Mouse (Mus musculus) hindbrain, embryonic 14.5 days (tissue): ENCODE measurements around the gene Cpeb1. TPM values are rescaled to one million over a fixed set of nuclear protein-coding genes. Genes with fewer than 3 reads are reported as not detected.
"Not testable (repeated sequence)": the region's sequence is repeated elsewhere in the genome, so short reads cannot be mapped to it uniquely, and the experiment has no call there.

Experiments
- ATAC-seq: fragments of 200-750 bp; cut with Nextera tagmentation; 2 replicates; pipeline ENCODE4 v1.8.0; 2017; ENCODE audit warnings: moderate number of reproducible peaks, mild to moderate bottlenecking, moderate TSS enrichment, moderate library complexity; ENCODE audit not compliant: low FRiP score
- DNase-seq: peaks from one replicate; pipeline ENCODE4 v3.0.0-alpha.2; 2015; ENCODE audit warnings: low spot score
- H3K27ac ChIP-seq: fragments of 300-500 bp; sonication (generic); 2 replicates; pipeline ENCODE4 v1.5.1; 2014; ENCODE audit warnings: mild to moderate bottlenecking, moderate library complexity
- H3K27me3 ChIP-seq: fragments of 300-500 bp; sonication (generic); 2 replicates; pipeline ENCODE4 v1.6.1; 2014; ENCODE audit warnings: mild to moderate bottlenecking, low read length, mixed read lengths; ENCODE audit not compliant: control insufficient read depth, insufficient read depth
- H3K36me3 ChIP-seq: fragments of 300-500 bp; sonication (generic); replicated peaks from 2 replicates; pipeline ENCODE4 v1.6.1; 2014; ENCODE audit not compliant: control insufficient read depth, insufficient read depth
- H3K4me1 ChIP-seq: fragments of 300-500 bp; sonication (generic); replicated peaks from 2 replicates; pipeline ENCODE4 v1.6.1; 2014; ENCODE audit warnings: antibody characterized with exemption, low read length, mixed read lengths; ENCODE audit not compliant: control insufficient read depth, insufficient read depth
- H3K4me2 ChIP-seq: fragments of 300-500 bp; sonication (generic); replicated peaks from 2 replicates; pipeline ENCODE4 v1.6.1; 2014; ENCODE audit warnings: mild to moderate bottlenecking, moderate library complexity
- H3K4me3 ChIP-seq: fragments of 300-500 bp; sonication (generic); replicated peaks from 2 replicates; pipeline ENCODE4 v1.5.1; 2014; ENCODE audit warnings: mild to moderate bottlenecking, low read length
- H3K9ac ChIP-seq: fragments of 300-500 bp; sonication (generic); 2 replicates; pipeline ENCODE4 v1.6.1; 2014
- H3K9me3 ChIP-seq: fragments of 300-500 bp; sonication (generic); 2 replicates; pipeline ENCODE4 v1.6.1; 2016; ENCODE audit warnings: low read length; ENCODE audit not compliant: control insufficient read depth
- WGBS: fragments of 180-500 bp; shearing (Covaris S2); extraction: QIAGEN DNeasy Blood & Tissue Kit; methylation state at CpG from one replicate; pipeline ENCODE4 v1.1.7; 2014; 5-methylcytosine and 5-hydroxymethylcytosine counted together
- polyA plus RNA-seq: library from polyadenylated mRNA; unstranded; fragments of >200 nt; fragmentation: Nextera tagmentation; extraction: Ambion mirVana; gene quantifications from 2 replicates; pipeline ENCODE4 v1.2.1, GENCODE M21; 2014

Cpeb1 gene
- polyA plus RNA-seq, 1 experiment from 2014 or later: 6.2 TPM

DNA sequence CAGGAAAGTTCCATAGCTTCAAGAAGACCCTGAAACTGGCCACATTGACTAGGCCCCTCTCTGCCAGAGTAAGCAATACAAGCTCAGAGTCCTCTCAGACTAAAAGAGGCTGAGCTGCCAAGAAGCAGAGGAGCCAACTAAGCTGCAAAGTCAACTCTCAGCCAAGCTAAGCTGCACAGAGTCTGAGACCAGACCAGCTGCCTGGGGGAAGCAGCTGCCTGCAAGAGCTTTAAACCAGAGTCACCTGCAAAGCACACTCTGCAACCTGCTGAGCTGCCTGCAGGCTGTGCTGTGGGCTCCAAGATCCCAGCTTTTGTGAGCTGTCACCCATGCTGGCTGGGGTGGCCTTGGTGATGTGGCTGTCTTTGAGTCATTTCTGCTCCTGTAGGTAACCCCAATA, 23.0 kb upstream of the Cpeb1 start:
- H3K9ac ChIP-seq, H3K27me3 ChIP-seq, DNase-seq, H3K4me2 ChIP-seq, ATAC-seq, H3K9me3 ChIP-seq, H3K27ac ChIP-seq, H3K4me1 ChIP-seq, H3K4me3 ChIP-seq: not testable (repeated sequence)
- peaks cover 46% of the 10 kb centered on the region for H3K36me3 ChIP-seq

DNA sequence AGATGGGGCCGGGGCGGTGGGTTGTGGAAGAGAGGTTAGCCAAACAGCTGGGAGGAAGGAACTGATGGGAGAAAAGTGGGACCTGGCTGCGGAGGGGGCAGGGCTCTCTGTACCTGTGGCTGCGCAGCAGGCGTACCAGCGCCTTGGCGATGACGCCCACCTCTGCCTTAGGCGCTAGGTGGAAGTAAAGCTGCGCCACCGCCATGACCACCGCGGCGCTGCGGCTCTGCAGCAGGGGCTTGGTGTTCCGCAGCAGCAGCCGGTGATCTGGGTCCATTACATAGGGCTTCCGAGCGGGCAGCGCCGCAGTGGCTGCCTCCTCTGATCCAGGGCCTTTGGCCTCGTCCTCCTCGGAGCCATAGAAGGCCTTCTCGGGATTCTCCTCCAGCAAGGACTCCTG, 21.6 kb upstream of the Cpeb1 start:
- Histone ChIP-seq H3K36me3 (peaks cover 48% of the 10 kb centered on the region), H3K27ac (no peak overlapping the region), H3K4me2 (peak overlapping the region; percentile 19; the same call in 1 of the 2 replicates), H3K9ac (no peak overlapping the region), H3K9me3 (no peaks in the 10 kb centered on the region), H3K27me3 (no peaks in the 10 kb centered on the region), H3K4me1 (no peaks in the 10 kb centered on the region), H3K4me3 (no peak overlapping the region)
- ATAC-seq (peak; percentile 64; the same call in 1 of the 2 replicates), DNase-seq (no peak)
- 9% methylated on average over 24 of the region's 24 CpGs for WGBS

DNA sequence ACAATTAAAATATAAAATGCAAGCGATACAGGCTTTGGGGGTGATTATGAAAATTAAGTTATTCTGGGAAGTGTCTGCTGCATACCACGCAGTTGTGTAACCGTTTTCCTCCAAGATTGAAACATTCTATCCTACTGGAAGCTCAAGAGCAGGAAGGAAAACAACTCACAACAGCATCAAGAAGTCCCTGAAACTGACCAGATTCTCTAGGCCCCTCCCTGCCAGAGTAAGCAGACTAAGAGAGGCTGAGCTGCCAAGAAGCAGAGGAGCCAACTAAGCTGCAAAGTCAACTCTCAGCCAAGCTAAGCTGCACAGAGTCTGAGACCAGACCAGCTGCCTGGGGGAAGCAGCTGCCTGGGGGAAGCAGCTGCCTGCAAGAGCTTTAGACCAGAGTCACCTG, 20.0 kb upstream of the Cpeb1 start:
- Histone ChIP-seq H3K27ac (no peak overlapping the region), H3K4me1 (no peaks in the 10 kb centered on the region), H3K9ac (no peak overlapping the region), H3K9me3 (no peaks in the 10 kb centered on the region), H3K27me3 (no peaks in the 10 kb centered on the region), H3K4me3 (no peak overlapping the region), H3K36me3 (peaks cover 64% of the 10 kb centered on the region), H3K4me2 (no peak overlapping the region)
- no peak for ATAC-seq
- WGBS: 85% methylated on average over 3 of the region's 3 CpGs
- DNase-seq: no peak

- H3K27ac ChIP-seq: no peak overlapping the region
- H3K4me2 ChIP-seq: no peak overlapping the region
- 80% methylated on average over 9 of the region's 9 CpGs for WGBS
- no peak overlapping the region for H3K4me3 ChIP-seq
- H3K9me3 ChIP-seq: no peaks in the 10 kb centered on the region
- H3K4me1 ChIP-seq: no peaks in the 10 kb centered on the region
- no peak for ATAC-seq
- no peaks in the 10 kb centered on the region for H3K27me3 ChIP-seq
- no peak for DNase-seq
- no peak overlapping the region for H3K9ac ChIP-seq
- peaks cover 85% of the 10 kb centered on the region for H3K36me3 ChIP-seq
Measured at GRCm38 (mm10) chr7:81464906-81465450, 9.7 kb upstream of the Cpeb1 start.

- Histone ChIP-seq H3K36me3 (peaks cover 78% of the 10 kb centered on the region), H3K27me3 (no peaks in the 10 kb centered on the region), H3K9me3 (no peaks in the 10 kb centered on the region), H3K4me3 (no peak overlapping the region), H3K4me2 (no peak overlapping the region), H3K9ac (no peak overlapping the region), H3K27ac (no peak overlapping the region), H3K4me1 (no peaks in the 10 kb centered on the region)
- ATAC-seq (no peak), DNase-seq (peak; percentile 36)
- WGBS: 8% methylated on average over 4 of the region's 4 CpGs
Measured at GRCm38 (mm10) chr7:81464116-81464515, 8.9 kb upstream of the Cpeb1 start.

DNA sequence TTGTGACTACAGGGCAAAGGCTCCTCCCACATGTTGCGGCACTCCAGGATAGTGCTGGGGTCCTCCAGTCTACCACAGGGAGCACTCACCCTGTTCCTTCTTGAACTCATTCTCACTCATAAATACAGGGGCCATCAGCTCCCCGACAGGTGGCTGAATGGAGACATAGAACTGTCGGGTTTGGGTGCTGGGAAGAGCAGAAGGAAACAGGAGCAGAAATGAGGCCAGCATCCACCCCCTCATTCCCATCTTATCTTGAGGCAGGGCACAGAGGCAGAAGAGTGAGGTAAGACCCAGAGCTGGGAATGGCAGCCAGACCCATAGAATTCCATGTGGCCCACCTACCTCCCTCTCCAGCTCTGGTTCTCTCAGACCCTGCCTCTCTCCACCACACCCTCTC, 7.5 kb upstream of the Cpeb1 start:
- 87% methylated on average over 3 of the region's 3 CpGs for WGBS
- Histone ChIP-seq H3K36me3 (peaks cover 71% of the 10 kb centered on the region), H3K9ac (no peak overlapping the region), H3K27ac (no peak overlapping the region), H3K9me3 (no peaks in the 10 kb centered on the region), H3K27me3 (0 out of 2 replicates have a peak, but pooled peaks cover 7% of the 10 kb centered on the region), H3K4me2 (no peak overlapping the region), H3K4me3 (no peak overlapping the region), H3K4me1 (no peaks in the 10 kb centered on the region)
- ATAC-seq (no peak), DNase-seq (no peak)

- ATAC-seq: peak; percentile 61
- Histone ChIP-seq H3K4me3 (peak overlapping the region; percentile 59), H3K4me1 (peaks cover 16% of the 10 kb centered on the region), H3K4me2 (peak overlapping the region; percentile 95), H3K27ac (no peak overlapping the region), H3K36me3 (no peaks in the 10 kb centered on the region; the same call in 1 of the 2 replicates), H3K9ac (peak overlapping the region; percentile 60), H3K9me3 (no peaks in the 10 kb centered on the region), H3K27me3 (peaks cover 78% of the 10 kb centered on the region)
- peak; percentile 27 for DNase-seq
- under 1% methylated on average over 74 of the region's 87 CpGs for WGBS
Measured at GRCm38 (mm10) chr7:81454331-81455039, 780 bp downstream of the Cpeb1 start.

- peaks cover 16% of the 10 kb centered on the region for H3K4me1 ChIP-seq
- WGBS: 4% methylated on average over 82 of the region's 84 CpGs
- H3K27ac ChIP-seq: no peak overlapping the region
- H3K9me3 ChIP-seq: no peaks in the 10 kb centered on the region
- peak overlapping the region; percentile 59 for H3K4me3 ChIP-seq
- H3K4me2 ChIP-seq: peak overlapping the region; percentile 95
- ATAC-seq (peak; percentile 55; the same call in 1 of the 2 replicates), DNase-seq (peak; percentile 27)
- H3K9ac ChIP-seq: peak overlapping the region; percentile 60
- no peaks in the 10 kb centered on the region for H3K36me3 ChIP-seq
- peaks cover 78% of the 10 kb centered on the region for H3K27me3 ChIP-seq
Measured at GRCm38 (mm10) chr7:81453443-81454274, 1.6 kb downstream of the Cpeb1 start.

DNA sequence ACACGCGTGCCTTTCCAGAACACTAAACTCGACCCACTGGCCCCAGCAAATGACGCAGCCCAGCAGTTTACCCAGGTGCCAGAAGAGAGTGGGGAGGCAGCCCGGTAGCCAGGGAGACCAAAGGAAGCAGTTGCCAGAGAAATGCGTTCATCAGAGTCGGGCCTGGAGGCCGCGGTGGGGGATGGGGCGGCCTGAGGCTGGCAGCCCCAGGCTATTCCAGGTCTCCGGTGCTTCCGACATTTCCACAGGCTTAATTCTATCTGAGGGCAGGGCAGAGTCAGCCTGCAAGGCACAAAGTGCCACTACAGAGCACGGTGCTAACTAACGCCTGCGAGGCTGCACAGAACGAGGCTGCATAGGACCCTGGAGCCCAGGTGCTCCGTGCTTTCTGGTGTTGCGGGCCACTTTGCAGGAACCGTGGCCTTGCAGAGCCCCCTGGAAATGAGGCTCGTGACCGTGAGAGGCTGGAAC, 2.3 kb downstream of the Cpeb1 start:
- peak overlapping the region; percentile 11; the same call in 1 of the 2 replicates for H3K9ac ChIP-seq
- H3K4me2 ChIP-seq: peak overlapping the region; percentile 95
- H3K4me3 ChIP-seq: peak overlapping the region; percentile 59
- no peaks in the 10 kb centered on the region for H3K36me3 ChIP-seq
- no peak overlapping the region for H3K27ac ChIP-seq
- DNase-seq (peak; percentile 60), ATAC-seq (peak; percentile 58; the same call in 1 of the 2 replicates)
- H3K27me3 ChIP-seq: peaks cover 73% of the 10 kb centered on the region
- H3K9me3 ChIP-seq: no peaks in the 10 kb centered on the region
- 5% methylated on average over 21 of the region's 21 CpGs for WGBS
- H3K4me1 ChIP-seq: peaks cover 16% of the 10 kb centered on the region
